Comparison of ENCODE assay signal across 12 mouse cellular contexts in the genomic region with DNA sequence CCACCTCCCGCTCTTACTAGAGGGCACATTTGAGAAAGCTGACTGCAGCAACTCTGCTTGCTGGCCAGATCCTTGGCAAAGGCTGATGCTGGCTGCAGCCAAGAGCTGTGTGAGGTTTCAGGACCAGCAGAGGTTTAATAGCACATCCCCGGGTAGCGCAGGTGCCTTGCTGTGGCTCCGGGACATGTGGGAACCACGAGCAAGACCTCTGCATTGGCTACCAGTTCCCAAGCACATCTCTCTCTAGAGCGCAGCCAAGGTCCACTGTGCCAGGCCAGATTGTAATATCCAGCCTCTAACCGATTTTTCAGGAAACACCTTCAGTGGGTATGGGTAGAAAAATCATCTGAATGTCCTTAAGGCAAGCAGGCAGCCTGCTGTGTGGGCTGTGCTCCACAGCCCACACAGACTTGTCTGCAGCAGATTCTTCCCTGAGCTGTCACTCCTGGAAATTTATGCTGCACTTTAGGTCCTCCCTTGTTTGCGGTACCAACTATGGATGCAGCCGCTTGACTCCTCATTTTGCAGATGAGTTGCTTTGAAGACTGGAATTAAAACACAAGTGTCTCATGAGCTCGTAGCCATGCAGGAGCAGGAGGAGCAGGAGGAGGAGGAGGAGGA.
DNase-seq lines count a peak whose midpoint lies in the region; ATAC-seq and TF ChIP-seq lines count a peak whose summit lies in the region.
"Had no signal": no experiment of that assay in that cellular context is flagged by ENCODE, and none has a peak within 500 bp of the region (broad histone marks: within the 10 kb centered on the region; RNA-seq: fewer than 3 reads in every experiment).

No protein-coding gene starts in this region.

- WGBS in hindbrain, postnatal 0 days: 47% methylated on average over 10 of the region's 10 CpGs
- WGBS in hindbrain, embryonic 14.5 days: 65% methylated on average over 10 of the region's 10 CpGs
- WGBS in heart, embryonic 12.5 days: 77% methylated on average over 10 of the region's 10 CpGs

- no peaks in the 10 kb centered on the region; the same call in 1 of the 2 replicates for H3K4me1 ChIP-seq in hindbrain, postnatal 0 days (ENCODE audit: insufficient read depth, low read length)
- no peaks in the 10 kb centered on the region for H3K4me1 ChIP-seq in hindbrain, embryonic 14.5 days (replicated peaks; ENCODE audit: control insufficient read depth, insufficient read depth, low read length)
- no peaks in the 10 kb centered on the region for H3K4me1 ChIP-seq in heart, embryonic 12.5 days (replicated peaks)

- peak overlapping the region; percentile 90 for H3K4me2 ChIP-seq in hindbrain, postnatal 0 days (ENCODE audit: low read depth, low read length)
- no peak overlapping the region for H3K4me2 ChIP-seq in hindbrain, embryonic 14.5 days (replicated peaks)
- no peak overlapping the region for H3K4me2 ChIP-seq in heart, embryonic 12.5 days

- H3K9me3 ChIP-seq in hindbrain, postnatal 0 days (ENCODE audit: low read length): no peaks in the 10 kb centered on the region
- H3K9me3 ChIP-seq in hindbrain, embryonic 14.5 days (ENCODE audit: control insufficient read depth, low read length): no peaks in the 10 kb centered on the region
- H3K9me3 ChIP-seq in heart, embryonic 12.5 days (replicated peaks): no peaks in the 10 kb centered on the region
- H3K9me3 ChIP-seq: forebrain, embryonic 10.5 days had no signal

- no peaks in the 10 kb centered on the region for H3K36me3 ChIP-seq in hindbrain, postnatal 0 days (ENCODE audit: insufficient read depth, low read length)
- no peaks in the 10 kb centered on the region for H3K36me3 ChIP-seq in hindbrain, embryonic 14.5 days (replicated peaks; ENCODE audit: control insufficient read depth, insufficient read depth)
- no peaks in the 10 kb centered on the region for H3K36me3 ChIP-seq in heart, embryonic 12.5 days
- H3K36me3 ChIP-seq: forebrain, embryonic 10.5 days had no signal

- peak overlapping the region; percentile 7; the same call in 1 of the 2 replicates for H3K27ac ChIP-seq in hindbrain, postnatal 0 days
- H3K27ac ChIP-seq in hindbrain, embryonic 14.5 days: no peak overlapping the region
- no peak overlapping the region for H3K27ac ChIP-seq in heart, embryonic 12.5 days (ENCODE audit: poor library complexity, severe bottlenecking)
- H3K27ac ChIP-seq: forebrain, embryonic 10.5 days had no signal

- H3K27me3 ChIP-seq in hindbrain, postnatal 0 days (ENCODE audit: insufficient read depth, low read length): no peaks in the 10 kb centered on the region
- H3K27me3 ChIP-seq in hindbrain, embryonic 14.5 days (ENCODE audit: control insufficient read depth, insufficient read depth, low read length): no peaks in the 10 kb centered on the region
- H3K27me3 ChIP-seq in heart, embryonic 12.5 days (replicated peaks): no peaks in the 10 kb centered on the region

- no peak overlapping the region for H3K4me3 ChIP-seq in hindbrain, postnatal 0 days (ENCODE audit: low read length)
- no peak overlapping the region for H3K4me3 ChIP-seq in hindbrain, embryonic 14.5 days (replicated peaks; ENCODE audit: low read length)
- H3K4me3 ChIP-seq in heart, embryonic 12.5 days: no peak overlapping the region
- H3K4me3 ChIP-seq: forebrain, embryonic 10.5 days had no signal

- ATAC-seq in hindbrain, postnatal 0 days: no peak
- ATAC-seq in hindbrain, embryonic 14.5 days (ENCODE audit: low FRiP score): no peak
- ATAC-seq in heart, embryonic 12.5 days (ENCODE audit: insufficient number of reproducible peaks, low FRiP score): no peak

- DNase-seq in hindbrain, postnatal 0 days (ENCODE audit: low spot score): peak; percentile 48
- DNase-seq in hindbrain, embryonic 14.5 days (ENCODE audit: low spot score): no peak
- peak; percentile 29 to 40 for DNase-seq in right cerebral cortex, postnatal 10 days (ENCODE audit: low spot score in 2 of 2)
- no peak for DNase-seq in right cerebral cortex, postnatal 36 days (ENCODE audit: low spot score in 2 of 2)
- peak; percentile 37 to 49 for DNase-seq in cerebellum, postnatal 36 days
- peak; percentile 23 for DNase-seq in right cerebral cortex, postnatal 4 days
- DNase-seq: gastrocnemius, postnatal 36 days; liver; lung, postnatal 4 days; thymus, postnatal 36 days had no signal

- no peak overlapping the region for H3K9ac ChIP-seq in hindbrain, postnatal 0 days (replicated peaks; ENCODE audit: low read length)
- no peak overlapping the region for H3K9ac ChIP-seq in hindbrain, embryonic 14.5 days
- H3K9ac ChIP-seq in heart, embryonic 12.5 days: no peak overlapping the region

- no peak for TF ChIP-seq CTCF in hindbrain, postnatal 0 days (IDR thresholded peaks at IDR 0.05; ENCODE audit: low read depth)

Comparison
In these comparisons a context has a peak if more than half of its experiments do, and no peak if none do; other contexts are left out.
1. DNase-seq: peak in hindbrain, postnatal 0 days (single experiment), right cerebral cortex, postnatal 10 days (2 of 2), cerebellum, postnatal 36 days (2 of 2) and right cerebral cortex, postnatal 4 days (single experiment); none in hindbrain, embryonic 14.5 days (single experiment) and right cerebral cortex, postnatal 36 days (0 of 2).